Comparison of ENCODE assay signal across 8 mouse cellular contexts in the genomic region with DNA sequence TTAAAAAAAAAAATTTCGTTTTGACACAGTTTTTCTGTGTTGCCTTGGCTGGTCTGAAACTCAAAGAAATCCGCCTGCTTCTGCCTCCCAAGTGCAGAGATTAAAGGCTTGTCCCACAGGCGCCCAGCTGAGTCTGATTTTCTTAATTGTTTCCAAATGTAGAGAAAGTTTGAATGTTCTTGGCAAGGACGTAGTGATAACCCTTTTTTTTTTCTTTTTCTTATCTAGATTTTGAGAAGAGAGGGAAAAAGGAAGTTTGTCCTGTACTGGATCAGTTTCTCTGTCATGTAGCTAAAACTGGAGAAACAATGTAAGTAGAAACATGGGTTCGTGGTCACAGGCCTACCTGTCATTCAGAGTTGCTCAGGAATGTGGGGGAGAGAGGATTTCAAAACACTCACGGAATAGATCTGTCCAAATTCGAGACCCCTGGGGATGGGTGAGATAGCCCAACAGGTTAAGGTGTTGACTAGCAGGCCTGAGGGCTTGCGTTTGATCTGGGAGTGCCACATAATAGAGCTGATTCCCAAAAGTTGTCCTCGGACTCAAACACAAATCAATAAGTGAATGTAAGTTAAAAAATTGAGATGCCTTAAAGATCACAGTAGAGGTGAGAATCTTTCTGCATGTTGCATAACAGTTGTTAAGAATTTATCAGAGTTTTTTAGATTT. TPM values are rescaled to one million over a fixed set of nuclear protein-coding genes. Genes with fewer than 3 reads are reported as not detected.
DNase-seq lines count a peak whose midpoint lies in the region; ATAC-seq and TF ChIP-seq lines count a peak whose summit lies in the region.

No protein-coding gene starts in this region.

- DNase-seq in kidney, postnatal 0 days (ENCODE audit: low spot score), result no peak
- no peak for DNase-seq in kidney, adult 18-20 months
- DNase-seq in embryonic facial prominence, embryonic 10.5 days (ENCODE audit: low spot score), result peak; percentile 10
- no peak for DNase-seq in hindbrain, postnatal 0 days (ENCODE audit: low spot score)
- DNase-seq in neural tube, embryonic 11.5 days (ENCODE audit: low spot score), result no peak
- DNase-seq in urinary bladder, postnatal 36 days (ENCODE audit: low spot score in 2 of 2), result no peak
- DNase-seq in gastrocnemius, postnatal 36 days, result no peak
- no peak for DNase-seq in B cell, adult 2 months

- H3K4me3 ChIP-seq in kidney, postnatal 0 days (replicated peaks; ENCODE audit: low read depth, low read length), result peak overlapping the region; percentile 83
- H3K4me3 ChIP-seq in embryonic facial prominence, embryonic 10.5 days, result peak overlapping the region; percentile 92
- peak overlapping the region; percentile 78 for H3K4me3 ChIP-seq in hindbrain, postnatal 0 days (ENCODE audit: low read length)
- H3K4me3 ChIP-seq in neural tube, embryonic 11.5 days (ENCODE audit: low read depth, low read length), result peak overlapping the region; percentile 71

- intact Hi-C loops in gastrocnemius, postnatal 36 days (cut with DNase I), result no loop called here

- no peak for TF ChIP-seq CTCF in kidney, postnatal 0 days (IDR thresholded peaks at IDR 0.05; ENCODE audit: low read depth)
- TF ChIP-seq CTCF in hindbrain, postnatal 0 days (IDR thresholded peaks at IDR 0.05; ENCODE audit: low read depth), result no peak

- WGBS in kidney, postnatal 0 days, result 22% methylated on average over 9 of the region's 9 CpGs
- 43% methylated on average over 9 of the region's 9 CpGs for WGBS in embryonic facial prominence, embryonic 10.5 days
- WGBS in hindbrain, postnatal 0 days, result 37% methylated on average over 9 of the region's 9 CpGs
- WGBS in neural tube, embryonic 11.5 days, result 45% methylated on average over 9 of the region's 9 CpGs

- peak overlapping the region; percentile 58 for H3K4me2 ChIP-seq in kidney, postnatal 0 days (ENCODE audit: low read length)
- H3K4me2 ChIP-seq in hindbrain, postnatal 0 days (ENCODE audit: low read depth, low read length), result peak overlapping the region; percentile 58
- peak overlapping the region; percentile 49 for H3K4me2 ChIP-seq in neural tube, embryonic 11.5 days (ENCODE audit: low read depth)

- no peaks in the 10 kb centered on the region for H3K27me3 ChIP-seq in kidney, postnatal 0 days (ENCODE audit: insufficient read depth, low read length)
- H3K27me3 ChIP-seq in embryonic facial prominence, embryonic 10.5 days (replicated peaks; ENCODE audit: low read depth, poor library complexity, severe bottlenecking), result no peaks in the 10 kb centered on the region
- H3K27me3 ChIP-seq in hindbrain, postnatal 0 days (ENCODE audit: insufficient read depth, low read length), result no peaks in the 10 kb centered on the region
- no peaks in the 10 kb centered on the region for H3K27me3 ChIP-seq in neural tube, embryonic 11.5 days (ENCODE audit: control insufficient read depth, insufficient read depth, low read length)

- H3K9ac ChIP-seq in kidney, postnatal 0 days (ENCODE audit: low read depth, low read length), result peak overlapping the region; percentile 91; the same call in 1 of the 2 replicates
- peak overlapping the region; percentile 78 for H3K9ac ChIP-seq in hindbrain, postnatal 0 days (replicated peaks; ENCODE audit: low read length)
- H3K9ac ChIP-seq in neural tube, embryonic 11.5 days (ENCODE audit: low read length), result peak overlapping the region; percentile 71

- no peak for ATAC-seq in kidney, postnatal 0 days (replicated peaks; ENCODE audit: low FRiP score, low read depth)
- ATAC-seq in hindbrain, postnatal 0 days, result no peak
- ATAC-seq in neural tube, embryonic 11.5 days (ENCODE audit: insufficient read depth, low FRiP score, low TSS enrichment), result no peak

- no peaks in the 10 kb centered on the region for H3K4me1 ChIP-seq in kidney, postnatal 0 days (replicated peaks; ENCODE audit: insufficient read depth, low read length)
- H3K4me1 ChIP-seq in embryonic facial prominence, embryonic 10.5 days, result peaks cover 8% of the 10 kb centered on the region; the same call in 1 of the 2 replicates
- H3K4me1 ChIP-seq in hindbrain, postnatal 0 days (ENCODE audit: insufficient read depth, low read length), result peaks cover 4% of the 10 kb centered on the region; the same call in 1 of the 2 replicates
- peaks cover 5% of the 10 kb centered on the region for H3K4me1 ChIP-seq in neural tube, embryonic 11.5 days (ENCODE audit: control insufficient read depth, insufficient read depth, low read length)

- no peak overlapping the region for H3K27ac ChIP-seq in kidney, postnatal 0 days
- peak overlapping the region; percentile 97 for H3K27ac ChIP-seq in embryonic facial prominence, embryonic 10.5 days (replicated peaks)
- H3K27ac ChIP-seq in hindbrain, postnatal 0 days, result 0 out of 2 replicates have a peak overlapping the region, but pooled peaks have one; percentile 86
- no peak overlapping the region for H3K27ac ChIP-seq in neural tube, embryonic 11.5 days (ENCODE audit: low read depth, low read length)

- H3K36me3 ChIP-seq in kidney, postnatal 0 days (ENCODE audit: insufficient read depth, low read length), result peaks cover 10% of the 10 kb centered on the region; the same call in 1 of the 2 replicates
- H3K36me3 ChIP-seq in embryonic facial prominence, embryonic 10.5 days (replicated peaks), result peaks cover 51% of the 10 kb centered on the region
- peaks cover 6% of the 10 kb centered on the region; the same call in 1 of the 2 replicates for H3K36me3 ChIP-seq in hindbrain, postnatal 0 days (ENCODE audit: insufficient read depth, low read length)
- H3K36me3 ChIP-seq in neural tube, embryonic 11.5 days (ENCODE audit: control insufficient read depth, insufficient read depth, low read length), result peaks cover 16% of the 10 kb centered on the region

- H3K9me3 ChIP-seq in kidney, postnatal 0 days (replicated peaks; ENCODE audit: low read length), result no peaks in the 10 kb centered on the region
- H3K9me3 ChIP-seq in embryonic facial prominence, embryonic 10.5 days, result no peaks in the 10 kb centered on the region
- no peaks in the 10 kb centered on the region for H3K9me3 ChIP-seq in hindbrain, postnatal 0 days (ENCODE audit: low read length)
- H3K9me3 ChIP-seq in neural tube, embryonic 11.5 days (ENCODE audit: control insufficient read depth, low read length), result no peaks in the 10 kb centered on the region

RNA-seq across cellular contexts. Expression of gene Ppp4r2, which starts 1.2 kb away (rescaled TPM):
- 15.1 and 16.4 TPM in 2 replicates for polyA plus RNA-seq in kidney, postnatal 0 days (2015; fragmentation: Nextera tagmentation; extraction: Ambion mirVana)
- 22.6 and 23.9 TPM in 2 replicates for polyA plus RNA-seq in embryonic facial prominence, embryonic 10.5 days (2016; fragmentation: Nextera tagmentation; extraction: Ambion mirVana)
- 23.9 and 24.5 TPM in 2 replicates for total RNA-seq in hindbrain, postnatal 0 days (2014; rRNA removed)
- 9.5 and 10.9 TPM in 2 replicates for polyA plus RNA-seq in hindbrain, postnatal 0 days (2015; fragmentation: Nextera tagmentation; extraction: Ambion mirVana)
- 35.1 and 36.7 TPM in 2 replicates for polyA plus RNA-seq in neural tube, embryonic 11.5 days (2014; fragmentation: Nextera tagmentation; extraction: Ambion mirVana)
- 10 to 100 TPM; 48.2 to 51.3 TPM for total RNA-seq in gastrocnemius, postnatal 36 days (2021)

Comparison
In these comparisons a context has a peak if more than half of its experiments do, and no peak if none do; other contexts are left out.
1. H3K27ac ChIP-seq: peak in embryonic facial prominence, embryonic 10.5 days (single experiment) and hindbrain, postnatal 0 days (single experiment); none in kidney, postnatal 0 days (single experiment) and neural tube, embryonic 11.5 days (single experiment).
2. Peak in every context shown above with its lines, with median percentiles within 50 percentile points of each other: H3K4me2 ChIP-seq, H3K4me3 ChIP-seq and H3K9ac ChIP-seq.